Mouse (Mus musculus) MEL (cell line): ENCODE data around the gene Sult1a1. TPM values are rescaled to one million over a fixed set of nuclear protein-coding genes. Genes with fewer than 3 reads are reported as not detected.

Source experiments
- ELF1 ChIP-seq: IDR thresholded peaks from 2 replicates; pipeline ENCODE4 v1.6.1; 2014; ENCODE audit warnings: low read depth, mild to moderate bottlenecking, inconsistent platforms, low read length, improper control_type of control experiment, moderate library complexity
- ETS1 ChIP-seq: IDR thresholded peaks from 2 replicates; pipeline ENCODE4 v1.6.1; 2012; ENCODE audit warnings: low read depth, mild to moderate bottlenecking, inconsistent platforms, low read length, improper control_type of control experiment, moderate library complexity
- HCFC1 ChIP-seq: IDR thresholded peaks from 2 replicates; pipeline ENCODE4 v1.6.1; 2012; ENCODE audit warnings: low read depth, mild to moderate bottlenecking, inconsistent platforms, low read length, improper control_type of control experiment, moderate library complexity
- MAFK ChIP-seq: IDR thresholded peaks from 2 replicates; pipeline ENCODE4 v1.6.1; 2011; ENCODE audit warnings: low read depth, mild to moderate bottlenecking, low read length, improper control_type of control experiment, borderline replicate concordance
- MXI1 ChIP-seq: IDR thresholded peaks from 2 replicates; pipeline ENCODE4 v1.6.1; 2011; ENCODE audit warnings: mild to moderate bottlenecking, low read depth, low read length, improper control_type of control experiment
- MYB ChIP-seq: IDR thresholded peaks from 2 replicates; pipeline ENCODE4 v1.6.1; 2011; ENCODE audit warnings: mild to moderate bottlenecking, low read depth, low read length, improper control_type of control experiment
- NRF1 ChIP-seq: IDR thresholded peaks from 2 replicates; pipeline ENCODE4 v1.6.1; 2014; ENCODE audit warnings: low read depth, mild to moderate bottlenecking, inconsistent platforms, low read length, improper control_type of control experiment, moderate library complexity; ENCODE audit not compliant: poor library complexity, insufficient read depth, severe bottlenecking
- RCOR1 ChIP-seq: IDR thresholded peaks from 2 replicates; pipeline ENCODE4 v1.6.1; 2012; ENCODE audit warnings: low read depth, mild to moderate bottlenecking, inconsistent platforms, low read length, improper control_type of control experiment
- SIN3A ChIP-seq: IDR thresholded peaks from 2 replicates; pipeline ENCODE4 v1.6.1; 2012; ENCODE audit warnings: low read length, improper control_type of control experiment, inconsistent platforms
- USF1 ChIP-seq: IDR thresholded peaks from 2 replicates; pipeline ENCODE4 v1.6.1; 2014; ENCODE audit warnings: low read depth, mild to moderate bottlenecking, inconsistent platforms, low read length, improper control_type of control experiment, moderate library complexity
- USF2 ChIP-seq, 2 experiments: IDR thresholded peaks; 2 replicates each; pipeline ENCODE4 v1.6.1; 2011 to 2012; ENCODE audit warnings: improper control_type of control experiment in 2 of 2, low read length in 2 of 2, borderline replicate concordance in 1 of 2, inconsistent platforms in 1 of 2, low read depth in 1 of 2, mild to moderate bottlenecking in 1 of 2; ENCODE audit not compliant: insufficient read depth in 1 of 2
- polyA plus RNA-seq, 2 experiments: library from polyadenylated mRNA; stranded (reverse) in 1 of 2; unstranded in 1 of 2; fragments of >175 nt in 1 of 2; fragments of >200 nt in 1 of 2; gene quantifications; 2 replicates each; pipeline versions ENCODE4 v1.2.1 to v1.2.4; 2012; ENCODE audit warnings: low replicate concordance in 2 of 2, low read depth in 1 of 2; ENCODE audit not compliant: insufficient read length in 2 of 2, insufficient read depth in 1 of 2, missing spikeins in 1 of 2
- total RNA-seq: library from RNA; depleted of rRNA; stranded (reverse); fragments of 300-350 nt; gene quantifications from 2 replicates; pipeline ENCODE4 v1.2.3, GENCODE M21; 2012; rRNA removed

The Sult1a1 gene
- total and polyA plus RNA-seq, 3 experiments = 0.36 TPM; not detected in 2

DNA sequence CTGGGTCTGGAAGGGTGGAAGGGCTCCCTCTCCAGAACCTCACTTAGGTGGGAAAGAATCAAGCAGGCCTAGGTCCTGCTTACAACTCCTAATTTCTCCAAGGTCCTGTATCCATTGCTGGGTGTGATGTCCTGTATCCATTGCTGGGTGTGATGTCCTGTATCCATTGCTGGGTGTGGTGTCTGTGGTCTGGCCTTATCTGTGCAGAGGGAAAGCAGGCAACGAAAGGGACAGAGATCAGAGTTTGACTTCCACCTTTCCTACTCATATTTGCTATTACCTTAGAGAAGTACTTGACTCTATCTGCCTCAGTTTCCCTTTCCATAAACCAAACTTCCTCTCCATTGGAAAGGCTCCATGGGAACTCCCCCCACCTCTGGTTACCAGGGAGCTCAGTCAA, 52.9 kb downstream of the Sult1a1 start (continued):
- TF ChIP-seq MXI1 = no peak
- TF ChIP-seq ETS1 = peak; percentile 45
- no peak for TF ChIP-seq HCFC1
- peak; percentile 71 for TF ChIP-seq RCOR1
- no peak for TF ChIP-seq USF1
- TF ChIP-seq SIN3A = 0 out of 2 replicates have a peak, but pooled peaks have one; percentile 26
- TF ChIP-seq MYB = no peak
- no peak for TF ChIP-seq NRF1
- 0 out of 2 replicates have a peak, but pooled peaks have one; percentile 10 for TF ChIP-seq MAFK
- TF ChIP-seq ELF1 = no peak
- no peak for TF ChIP-seq USF2 (IDR thresholded peaks at IDR 0.05; ENCODE audit: borderline replicate concordance in 1 of 2, insufficient read depth in 1 of 2, low read depth in 1 of 2, low read length in 2 of 2)

Other genes with a start within 250 kb of the Sult1a1 start
- 12.9 and 15.2 TPM in 2 replicates for gene Rabep2, start 247.7 kb downstream of the Sult1a1 start, total RNA-seq
- 10 to 100 TPM in 1 of 2 experiments, not detected in 1; 16.2 TPM for gene Rabep2, start 247.7 kb downstream of the Sult1a1 start, polyA plus RNA-seq
- gene Atp2a1, start 213.3 kb downstream of the Sult1a1 start, total RNA-seq = 0.04 and 0.20 TPM in 2 replicates
- gene Atp2a1, start 213.3 kb downstream of the Sult1a1 start, polyA plus RNA-seq = under 1 TPM in 1 of 2 experiments, not detected in 1; 0.47 TPM
- gene Sh2b1, start 201.0 kb downstream of the Sult1a1 start, total RNA-seq = 11.8 and 13.1 TPM in 2 replicates
- gene Sh2b1, start 201.0 kb downstream of the Sult1a1 start, polyA plus RNA-seq = 10 to 100 TPM in 1 of 2 experiments, not detected in 1; 48.9 TPM
- 224 and 244 TPM in 2 replicates for gene Tufm, start 189.1 kb downstream of the Sult1a1 start, total RNA-seq
- gene Tufm, start 189.1 kb downstream of the Sult1a1 start, polyA plus RNA-seq = 100 to 1,000 TPM in 1 of 2 experiments, not detected in 1; 397 TPM
- 40.8 and 52.1 TPM in 2 replicates for gene Atxn2l, start 173.0 kb downstream of the Sult1a1 start, total RNA-seq
- gene Atxn2l, start 173.0 kb downstream of the Sult1a1 start, polyA plus RNA-seq = 100 to 1,000 TPM; 218 to 821 TPM
- gene Eif3c, start 110.0 kb downstream of the Sult1a1 start, total RNA-seq = 233 and 270 TPM in 2 replicates
- gene Eif3c, start 110.0 kb downstream of the Sult1a1 start, polyA plus RNA-seq = 100 to 1,000 TPM; 404 to 819 TPM
- 0.23 and 0.56 TPM in 2 replicates for gene Apobr, start 91.5 kb downstream of the Sult1a1 start, total RNA-seq
- gene Apobr, start 91.5 kb downstream of the Sult1a1 start, polyA plus RNA-seq = 1 to 10 TPM in 1 of 2 experiments, not detected in 1; 5.4 TPM
- 16.2 and 20.5 TPM in 2 replicates for gene Cln3, start 90.6 kb downstream of the Sult1a1 start, total RNA-seq
- 10 to 100 TPM in 1 of 2 experiments, not detected in 1; 61.9 TPM for gene Cln3, start 90.6 kb downstream of the Sult1a1 start, polyA plus RNA-seq
- gene Il27, start 81.5 kb downstream of the Sult1a1 start, total RNA-seq = not detected in 2 replicates
- gene Il27, start 81.5 kb downstream of the Sult1a1 start, polyA plus RNA-seq = under 1 TPM in 1 of 2 experiments, not detected in 1; 0.07 TPM
- gene Nupr1, start 45.6 kb downstream of the Sult1a1 start, total RNA-seq = 1.8 and 9.5 TPM in 2 replicates
- gene Nupr1, start 45.6 kb downstream of the Sult1a1 start, polyA plus RNA-seq = 10 to 100 TPM in 1 of 2 experiments, not detected in 1; 11.0 TPM
- 56.1 and 81.7 TPM in 2 replicates for gene Sgf29, start 27.1 kb downstream of the Sult1a1 start, total RNA-seq
- gene Sgf29, start 27.1 kb downstream of the Sult1a1 start, polyA plus RNA-seq = 100 to 1,000 TPM in 1 of 2 experiments, not detected in 1; 117 TPM
- 138 and 163 TPM in 2 replicates for gene Bola2, start 19.0 kb upstream of the Sult1a1 start, total RNA-seq
- 100 to 1,000 TPM in 1 of 2 experiments, not detected in 1; 436 TPM for gene Bola2, start 19.0 kb upstream of the Sult1a1 start, polyA plus RNA-seq
- gene Slx1b, start 19.4 kb upstream of the Sult1a1 start, total RNA-seq = 4.6 and 5.4 TPM in 2 replicates
- 10 to 100 TPM in 1 of 2 experiments, not detected in 1; 10.2 TPM for gene Slx1b, start 19.4 kb upstream of the Sult1a1 start, polyA plus RNA-seq
- 195 and 279 TPM in 2 replicates for gene Coro1a, start 31.4 kb upstream of the Sult1a1 start, total RNA-seq
- 100 to 1,000 TPM in 1 of 2 experiments, not detected in 1; 204 TPM for gene Coro1a, start 31.4 kb upstream of the Sult1a1 start, polyA plus RNA-seq
- gene Mapk3, start 83.2 kb upstream of the Sult1a1 start, total RNA-seq = 5.2 and 7.1 TPM in 2 replicates
- gene Mapk3, start 83.2 kb upstream of the Sult1a1 start, polyA plus RNA-seq = 10 to 100 TPM in 1 of 2 experiments, not detected in 1; 45.1 TPM
- gene Gdpd3, start 89.9 kb upstream of the Sult1a1 start, total RNA-seq = 12.6 and 12.7 TPM in 2 replicates
- 10 to 100 TPM in 1 of 2 experiments, not detected in 1; 13.0 TPM for gene Gdpd3, start 89.9 kb upstream of the Sult1a1 start, polyA plus RNA-seq
- gene Ypel3, start 100.5 kb upstream of the Sult1a1 start, total RNA-seq = 2.1 and 2.7 TPM in 2 replicates
- gene Ypel3, start 100.5 kb upstream of the Sult1a1 start, polyA plus RNA-seq = 10 to 100 TPM in 1 of 2 experiments, not detected in 1; 12.6 TPM
- gene Tbx6, start 105.1 kb upstream of the Sult1a1 start, total RNA-seq = 0.12 and 0.13 TPM in 2 replicates
- gene Tbx6, start 105.1 kb upstream of the Sult1a1 start, polyA plus RNA-seq = under 1 TPM in 1 of 2 experiments, not detected in 1; 0.15 TPM
- 255 and 257 TPM in 2 replicates for gene Ppp4c, start 116.1 kb upstream of the Sult1a1 start, total RNA-seq
- 100 to 1,000 TPM; 265 to 540 TPM for gene Ppp4c, start 116.1 kb upstream of the Sult1a1 start, polyA plus RNA-seq
- 1.7 TPM in 2 replicates for gene Fam57b, start 121.2 kb upstream of the Sult1a1 start, total RNA-seq
- gene Fam57b, start 121.2 kb upstream of the Sult1a1 start, polyA plus RNA-seq = under 1 TPM in 1 of 2 experiments, not detected in 1; 0.50 TPM
- not detected in 2 replicates for gene 4930451I11Rik, start 155.2 kb upstream of the Sult1a1 start, total RNA-seq
- gene 4930451I11Rik, start 155.2 kb upstream of the Sult1a1 start, polyA plus RNA-seq = not detected
- 1.6 and 2.3 TPM in 2 replicates for gene Doc2a, start 171.0 kb upstream of the Sult1a1 start, total RNA-seq
- gene Doc2a, start 171.0 kb upstream of the Sult1a1 start, polyA plus RNA-seq = not detected
- gene Hirip3, start 185.5 kb upstream of the Sult1a1 start, total RNA-seq = 44.0 and 55.6 TPM in 2 replicates
- gene Hirip3, start 185.5 kb upstream of the Sult1a1 start, polyA plus RNA-seq = 100 to 1,000 TPM in 1 of 2 experiments, not detected in 1; 137 TPM
- gene Ino80e, start 185.9 kb upstream of the Sult1a1 start, total RNA-seq = 77.1 and 93.0 TPM in 2 replicates
- gene Ino80e, start 185.9 kb upstream of the Sult1a1 start, polyA plus RNA-seq = 100 to 1,000 TPM; 189 to 476 TPM
- gene Taok2, start 208.3 kb upstream of the Sult1a1 start, total RNA-seq = 26.2 and 34.2 TPM in 2 replicates
- gene Taok2, start 208.3 kb upstream of the Sult1a1 start, polyA plus RNA-seq = 10 to 100 TPM; 29.0 to 52.3 TPM
- 18.0 and 18.8 TPM in 2 replicates for gene Tmem219, start 246.5 kb upstream of the Sult1a1 start, total RNA-seq
- gene Tmem219, start 246.5 kb upstream of the Sult1a1 start, polyA plus RNA-seq = 10 to 100 TPM in 1 of 2 experiments, not detected in 1; 34.5 TPM